ENCODE assay signal across 19 mouse cellular contexts in the genomic region with DNA sequence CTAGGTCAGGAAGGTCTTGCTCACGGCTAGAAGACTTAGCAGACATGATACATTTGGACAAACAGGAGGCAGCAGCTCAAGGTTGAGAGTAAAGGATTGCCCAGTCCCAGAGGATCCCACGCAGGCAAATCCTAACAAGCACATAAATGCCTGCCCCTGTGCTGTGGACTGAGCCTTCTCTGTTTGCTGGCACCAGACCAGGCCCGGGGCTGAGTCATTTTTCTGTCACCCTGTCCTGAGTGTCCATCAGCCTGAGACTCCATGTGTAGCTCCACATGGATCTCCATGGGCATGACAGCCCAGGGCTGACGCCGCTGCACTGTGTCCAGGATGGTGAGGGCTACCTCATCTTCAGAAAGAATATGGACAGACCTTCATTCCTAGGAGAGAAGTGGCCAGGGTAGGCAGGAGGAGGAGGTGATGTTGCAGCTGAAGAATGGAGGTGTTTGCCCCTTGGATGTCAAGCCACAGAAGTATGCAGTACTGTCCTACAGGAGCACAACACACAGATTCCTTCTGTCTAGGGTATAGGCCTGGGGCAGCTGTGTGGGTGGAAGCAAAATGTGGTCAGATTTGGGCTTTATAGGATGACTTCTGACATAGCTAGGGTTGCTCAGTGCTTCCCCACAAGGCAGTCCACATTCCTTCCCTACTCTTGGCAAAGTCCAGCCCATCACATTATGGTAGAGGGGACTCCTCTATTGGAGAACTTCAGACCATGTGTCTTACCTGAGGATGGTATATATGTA. TPM values are rescaled to one million over a fixed set of nuclear protein-coding genes. Genes with fewer than 3 reads are reported as not detected.
DNase-seq lines count a peak whose midpoint lies in the region; ATAC-seq and TF ChIP-seq lines count a peak whose summit lies in the region.
"Had no signal": no experiment of that assay in that cellular context is flagged by ENCODE, and none has a peak within 500 bp of the region (broad histone marks: within the 10 kb centered on the region; RNA-seq: fewer than 3 reads in every experiment).

No protein-coding gene starts in this region.

- no peak overlapping the region for H3K4me3 ChIP-seq in lung, embryonic 16.5 days (ENCODE audit: low read length)
- no peak overlapping the region for H3K4me3 ChIP-seq in lung, adult 2 months (replicated peaks; ENCODE audit: extremely low read depth, low read depth, low read length)
- no peak overlapping the region for H3K4me3 ChIP-seq in stomach, postnatal 0 days (ENCODE audit: low read depth, low read length)
- H3K4me3 ChIP-seq: embryonic facial prominence, embryonic 15.5 days; heart, embryonic 10.5 days; hindbrain, embryonic 10.5 days; limb, embryonic 12.5 days; liver, embryonic 12.5 days; midbrain, embryonic 10.5 days had no signal

- no peak overlapping the region for H3K4me2 ChIP-seq in lung, embryonic 16.5 days (ENCODE audit: low read depth, low read length)
- H3K4me2 ChIP-seq in stomach, postnatal 0 days (replicated peaks; ENCODE audit: low read depth): no peak overlapping the region
- H3K4me2 ChIP-seq: embryonic facial prominence, embryonic 15.5 days; limb, embryonic 12.5 days; liver, embryonic 12.5 days had no signal

- no peak overlapping the region for H3K9ac ChIP-seq in lung, embryonic 16.5 days (ENCODE audit: low read length)
- no peak overlapping the region for H3K9ac ChIP-seq in stomach, postnatal 0 days (ENCODE audit: low read length)
- H3K9ac ChIP-seq: embryonic facial prominence, embryonic 15.5 days; forebrain, postnatal 0 days; limb, embryonic 12.5 days; liver, embryonic 12.5 days had no signal

- no peak for TF ChIP-seq EP300 in stomach, postnatal 0 days (optimal IDR thresholded peaks at IDR 0.05)

- peaks cover 2% of the 10 kb centered on the region for H3K36me3 ChIP-seq in lung, embryonic 16.5 days (ENCODE audit: control insufficient read depth, insufficient read depth, low read length)
- no peaks in the 10 kb centered on the region for H3K36me3 ChIP-seq in stomach, postnatal 0 days (ENCODE audit: control insufficient read depth, insufficient read depth, low read length)
- H3K36me3 ChIP-seq: heart, embryonic 10.5 days; hindbrain, embryonic 10.5 days; limb, embryonic 12.5 days; liver, embryonic 12.5 days had no signal

- ATAC-seq in lung, embryonic 16.5 days (ENCODE audit: low read depth): peak; percentile 32; the same call in 1 of the 2 replicates
- ATAC-seq in megakaryocyte, adult 5-6 weeks (ENCODE audit: poor library complexity, severe bottlenecking): peak; percentile 41; the same call in 1 of the 2 replicates
- no peak for ATAC-seq in stomach, postnatal 0 days (ENCODE audit: low FRiP score, low TSS enrichment)
- ATAC-seq: activated CD4-positive, CD25-positive, alpha-beta regulatory T cell, adult 4 months; forebrain, postnatal 0 days; inflammation-experienced regulatory T-cells, adult 6 months; liver, embryonic 12.5 days had no signal

- 67% methylated on average over 5 of the region's 5 CpGs for WGBS in lung, embryonic 16.5 days
- 62% methylated on average over 5 of the region's 5 CpGs for WGBS in lung, adult 2 months
- WGBS in stomach, postnatal 0 days: 84% methylated on average over 5 of the region's 5 CpGs

- no peak for DNase-seq in lung, adult 2 months
- DNase-seq in Muller cell, postnatal 12 days (ENCODE audit: inconsistent ontology term): peak; percentile 72
- peak; percentile 85 for DNase-seq in adrenal gland, adult 2 months
- DNase-seq in retina, postnatal 1 day: no peak
- no peak for DNase-seq in stomach, postnatal 0 days (ENCODE audit: low spot score)
- DNase-seq: forebrain, postnatal 0 days; kidney, adult 2 months; kidney, postnatal 10 days; spleen, adult 18-20 months had no signal

- H3K4me1 ChIP-seq in lung, embryonic 16.5 days (replicated peaks; ENCODE audit: control insufficient read depth, insufficient read depth, low read length): no peaks in the 10 kb centered on the region
- no peaks in the 10 kb centered on the region for H3K4me1 ChIP-seq in lung, adult 2 months (ENCODE audit: control insufficient read depth, insufficient read depth, low read length)
- no peaks in the 10 kb centered on the region for H3K4me1 ChIP-seq in stomach, postnatal 0 days (replicated peaks; ENCODE audit: control insufficient read depth, insufficient read depth)
- H3K4me1 ChIP-seq: limb, embryonic 12.5 days; liver, embryonic 12.5 days had no signal

- no peaks in the 10 kb centered on the region for H3K9me3 ChIP-seq in lung, embryonic 16.5 days (ENCODE audit: control insufficient read depth, low read length)
- H3K9me3 ChIP-seq in stomach, postnatal 0 days (ENCODE audit: control insufficient read depth, low read length): no peaks in the 10 kb centered on the region
- H3K9me3 ChIP-seq: embryonic facial prominence, embryonic 15.5 days; heart, embryonic 10.5 days; hindbrain, embryonic 10.5 days; limb, embryonic 12.5 days; liver, embryonic 12.5 days; midbrain, embryonic 10.5 days had no signal

- no peak overlapping the region for H3K27ac ChIP-seq in lung, embryonic 16.5 days (ENCODE audit: low read length)
- H3K27ac ChIP-seq in stomach, postnatal 0 days (replicated peaks): no peak overlapping the region
- H3K27ac ChIP-seq: embryonic facial prominence, embryonic 15.5 days; heart, embryonic 10.5 days; hindbrain, embryonic 10.5 days; limb, embryonic 12.5 days; liver, embryonic 12.5 days had no signal

- TF ChIP-seq POLR2A in lung, adult 2 months (IDR thresholded peaks at IDR 0.05; ENCODE audit: borderline replicate concordance, extremely low read depth, low read depth, low read length): no peak

- TF ChIP-seq CTCF in lung, adult 2 months (IDR thresholded peaks at IDR 0.05; ENCODE audit: insufficient read depth, low read length): no peak
- no peak for TF ChIP-seq CTCF in stomach, postnatal 0 days (IDR thresholded peaks at IDR 0.05; ENCODE audit: low read depth)

- H3K27me3 ChIP-seq in lung, embryonic 16.5 days (ENCODE audit: control insufficient read depth, insufficient read depth, low read depth, low read length): no peaks in the 10 kb centered on the region
- no peaks in the 10 kb centered on the region for H3K27me3 ChIP-seq in stomach, postnatal 0 days (ENCODE audit: control insufficient read depth, insufficient read depth, low read length)
- H3K27me3 ChIP-seq: embryonic facial prominence, embryonic 15.5 days; limb, embryonic 12.5 days; liver, embryonic 12.5 days had no signal

RNA-seq across cellular contexts. Expression of a gene that starts 27.7 kb away (rescaled TPM):
- 43.2 and 45.0 TPM in 2 replicates for polyA plus RNA-seq in lung, embryonic 16.5 days (2015; fragmentation: Nextera tagmentation; extraction: Ambion mirVana)
- polyA plus RNA-seq in lung, adult 2 months (2012; rRNA removed): 0.15 and 0.26 TPM in 2 replicates
- total RNA-seq in adrenal gland, adult 2 months (2021): not detected
- 0.29 and 0.42 TPM in 2 replicates for polyA plus RNA-seq in adrenal gland, adult 2 months (2012; rRNA removed)
- not detected in 2 replicates for total RNA-seq in megakaryocyte, adult 5-6 weeks (2015)
- total RNA-seq in megakaryocyte, adult 5-6 weeks (2017): not detected in 2 replicates
- 1.5 and 1.6 TPM in 2 replicates for polyA plus RNA-seq in stomach, postnatal 0 days (2015; fragmentation: Nextera tagmentation; extraction: Ambion mirVana)
- polyA plus RNA-seq: activated CD4-positive, CD25-positive, alpha-beta regulatory T cell, adult 4 months; inflammation-experienced regulatory T-cells, adult 6 months had no signal

Comparison
In these comparisons a context has a peak if more than half of its experiments do, and no peak if none do; other contexts are left out.
1. RNA of a gene that starts 27.7 kb away (polyA plus RNA-seq): 43.2 to 45.0 TPM in lung, embryonic 16.5 days; 1.5 to 1.6 TPM in stomach, postnatal 0 days, 0.29 to 0.42 TPM in adrenal gland, adult 2 months and 0.15 to 0.26 TPM in lung, adult 2 months; every median in the first group is over 10 times any median in the second.
2. DNase-seq: peak in Muller cell, postnatal 12 days (single experiment) and adrenal gland, adult 2 months (single experiment); none in lung, adult 2 months (single experiment), retina, postnatal 1 day (single experiment) and stomach, postnatal 0 days (single experiment).